Mouse (Mus musculus): Measurements from ENCODE around the gene Ppp2r5e.

The Ppp2r5e gene

GRCm38 (mm10) chr12:75416681-75417080 is 179.4 kb downstream of the Ppp2r5e start, which contains the start of gene Gphb5:
Gene Gphb5 (minus strand): TSS chr12:75416781.
- in situ Hi-C loops (cut with MboI; ENCODE audit: low pct_unique_long_range_greater_than_20kb in 1 of 2, low sequenced_read_pairs in 2 of 2, unreplicated experiment in 1 of 2): no loop called here

- in situ Hi-C loops (cut with MboI; ENCODE audit: low pct_unique_long_range_greater_than_20kb in 1 of 2, low sequenced_read_pairs in 2 of 2, unreplicated experiment in 1 of 2): no loop called here
These were observed 181.1 kb downstream of the Ppp2r5e start for GRCm38 (mm10) chr12:75414991-75415390.

- in situ Hi-C loops (cut with MboI; ENCODE audit: low pct_unique_long_range_greater_than_20kb in 1 of 2, low sequenced_read_pairs in 2 of 2, unreplicated experiment in 1 of 2): no loop called here
These were observed 183.1 kb downstream of the Ppp2r5e start for GRCm38 (mm10) chr12:75412964-75413363.

Measured in mouse embryonic stem cell (cell line).